Mouse (Mus musculus) heart, embryonic 13.5 days (tissue): ENCODE measurements around the gene Fbxw2. TPM values are rescaled to one million over a fixed set of nuclear protein-coding genes. Genes with fewer than 3 reads are reported as not detected.
"Not testable (repeated sequence)": the region's sequence is repeated elsewhere in the genome, so short reads cannot be mapped to it uniquely, and the experiment has no call there.

Experiments used
- ATAC-seq: fragments of 200-750 bp; cut with Nextera tagmentation; 2 replicates; pipeline ENCODE4 v1.8.0; 2017; ENCODE audit warnings: moderate TSS enrichment; ENCODE audit not compliant: insufficient number of reproducible peaks, low FRiP score, low TSS enrichment; ENCODE audit errors: extremely low read depth
- H3K27ac ChIP-seq: fragments of 300-500 bp; sonication (generic); replicated peaks from 2 replicates; pipeline ENCODE4 v1.5.1; 2015; ENCODE audit warnings: moderate library complexity, mild to moderate bottlenecking, inconsistent platforms
- H3K27me3 ChIP-seq: fragments of 300-500 bp; sonication (generic); replicated peaks from 2 replicates; pipeline ENCODE4 v1.6.1; 2015; ENCODE audit warnings: mild to moderate bottlenecking, inconsistent platforms
- H3K36me3 ChIP-seq: fragments of 300-500 bp; sonication (generic); 2 replicates; pipeline ENCODE4 v1.6.1; 2015; ENCODE audit warnings: mild to moderate bottlenecking, inconsistent platforms
- H3K4me1 ChIP-seq: fragments of 300-500 bp; sonication (generic); 2 replicates; pipeline ENCODE4 v1.6.1; 2015; ENCODE audit warnings: inconsistent platforms
- H3K4me2 ChIP-seq: fragments of 300-500 bp; sonication (generic); 2 replicates; pipeline ENCODE4 v1.6.1; 2015; ENCODE audit warnings: inconsistent platforms, mild to moderate bottlenecking, moderate library complexity
- H3K4me3 ChIP-seq: fragments of 300-500 bp; sonication (generic); 2 replicates; pipeline ENCODE4 v1.5.1; 2015; ENCODE audit warnings: moderate library complexity, mild to moderate bottlenecking, inconsistent platforms
- H3K9ac ChIP-seq: fragments of 300-500 bp; sonication (generic); 2 replicates; pipeline ENCODE4 v1.6.1; 2015; ENCODE audit warnings: inconsistent platforms, mild to moderate bottlenecking, moderate library complexity
- H3K9me3 ChIP-seq: fragments of 300-500 bp; sonication (generic); 2 replicates; pipeline ENCODE4 v1.6.1; 2016; ENCODE audit warnings: inconsistent platforms
- WGBS: fragments of 180-500 bp; shearing (Covaris S2); methylation state at CpG from one replicate; pipeline ENCODE4 v1.1.7; 2015; ENCODE audit warnings: mixed read lengths; 5-methylcytosine and 5-hydroxymethylcytosine counted together
- polyA plus RNA-seq: library from polyadenylated mRNA; unstranded; fragments of >200 nt; fragmentation: Nextera tagmentation; extraction: Ambion mirVana; gene quantifications from 2 replicates; pipeline ENCODE4 v1.2.1, GENCODE M21; 2015

Gene Fbxw2
- polyA plus RNA-seq, 1 experiment from 2014 or later: 55.0 TPM

GRCm38 (mm10) chr2:34799357-34800256 is 26.5 kb downstream of the Fbxw2 start, which contains the start of gene Rabepk:
TSS of gene Rabepk (minus strand) at chr2:34799912.
- H3K4me1 ChIP-seq: peaks cover 29% of the 10 kb centered on the region
- H3K9me3 ChIP-seq: no peaks in the 10 kb centered on the region
- WGBS: 4% methylated on average over 44 of the region's 44 CpGs
- H3K4me3 ChIP-seq: peak within 1 kb of the TSS; percentile 71
- H3K27ac ChIP-seq: peak within 1 kb of the TSS; percentile 77
- H3K27me3 ChIP-seq: no peaks in the 10 kb centered on the region
- H3K36me3 ChIP-seq: peaks cover 30% of the 10 kb centered on the region
- H3K4me2 ChIP-seq: peak within 1 kb of the TSS; percentile 85
- peak within 1 kb of the TSS; percentile 86 for H3K9ac ChIP-seq
- ATAC-seq: peak; percentile 75

- Histone ChIP-seq H3K27ac (no peak overlapping the region), H3K36me3 (peaks cover 38% of the 10 kb centered on the region), H3K4me3 (no peak overlapping the region), H3K9ac (no peak overlapping the region), H3K4me2 (no peak overlapping the region), H3K9me3 (0 out of 2 replicates have a peak, but pooled peaks cover 4% of the 10 kb centered on the region), H3K27me3 (no peaks in the 10 kb centered on the region), H3K4me1 (peaks cover 13% of the 10 kb centered on the region)
- 83% methylated on average over 7 of the region's 7 CpGs for WGBS
- ATAC-seq: no peak
Observed at GRCm38 (mm10) chr2:34795426-34795825, 30.7 kb downstream of the Fbxw2 start.

GRCm38 (mm10) chr2:34794511-34794910 is 31.6 kb downstream of the Fbxw2 start:
- peaks cover 8% of the 10 kb centered on the region; the same call in 1 of the 2 replicates for H3K4me1 ChIP-seq
- no peak overlapping the region for H3K9ac ChIP-seq
- H3K4me2 ChIP-seq: no peak overlapping the region
- no peak overlapping the region for H3K4me3 ChIP-seq
- ATAC-seq: no peak
- no peaks in the 10 kb centered on the region for H3K27me3 ChIP-seq
- WGBS: 81% methylated on average over 2 of the region's 2 CpGs
- H3K36me3 ChIP-seq: peaks cover 46% of the 10 kb centered on the region
- no peak overlapping the region for H3K27ac ChIP-seq
- 0 out of 2 replicates have a peak, but pooled peaks cover 4% of the 10 kb centered on the region for H3K9me3 ChIP-seq

GRCm38 (mm10) chr2:34792543-34792942 is 33.6 kb downstream of the Fbxw2 start:
- 85% methylated on average over 2 of the region's 2 CpGs for WGBS
- not testable (repeated sequence) for H3K4me1 ChIP-seq, H3K4me3 ChIP-seq, H3K4me2 ChIP-seq, H3K9me3 ChIP-seq, H3K27me3 ChIP-seq, H3K27ac ChIP-seq, ATAC-seq, H3K9ac ChIP-seq
- peaks cover 46% of the 10 kb centered on the region for H3K36me3 ChIP-seq

- H3K27ac ChIP-seq: no peak overlapping the region
- H3K9ac ChIP-seq: no peak overlapping the region
- H3K4me3 ChIP-seq: no peak overlapping the region
- H3K27me3 ChIP-seq: no peaks in the 10 kb centered on the region
- 0 out of 2 replicates have a peak, but pooled peaks cover 4% of the 10 kb centered on the region for H3K9me3 ChIP-seq
- ATAC-seq: no peak
- no peak overlapping the region for H3K4me2 ChIP-seq
- WGBS: 86% methylated on average over 8 of the region's 8 CpGs
- H3K4me1 ChIP-seq: peaks cover 6% of the 10 kb centered on the region; the same call in 1 of the 2 replicates
- H3K36me3 ChIP-seq: peaks cover 42% of the 10 kb centered on the region
Observed at GRCm38 (mm10) chr2:34790282-34790681, 35.8 kb downstream of the Fbxw2 start.

- H3K4me2 ChIP-seq: no peak overlapping the region
- H3K9ac ChIP-seq: no peak overlapping the region
- H3K27me3 ChIP-seq: no peaks in the 10 kb centered on the region
- peak overlapping the region; percentile 82; the same call in 1 of the 2 replicates for H3K27ac ChIP-seq
- H3K36me3 ChIP-seq: peaks cover 63% of the 10 kb centered on the region
- H3K9me3 ChIP-seq: no peaks in the 10 kb centered on the region
- ATAC-seq: no peak
- 81% methylated on average over 2 of the region's 2 CpGs for WGBS
- H3K4me1 ChIP-seq: peaks cover 19% of the 10 kb centered on the region
- no peak overlapping the region for H3K4me3 ChIP-seq
Observed at GRCm38 (mm10) chr2:34784085-34784484, 42.0 kb downstream of the Fbxw2 start.

- Histone ChIP-seq H3K9ac (peak overlapping the region; percentile 52; the same call in 1 of the 2 replicates), H3K4me3 (no peak overlapping the region), H3K27me3 (no peaks in the 10 kb centered on the region), H3K4me1 (peaks cover 15% of the 10 kb centered on the region), H3K4me2 (peak overlapping the region; percentile 45), H3K27ac (peak overlapping the region; percentile 82), H3K9me3 (no peaks in the 10 kb centered on the region), H3K36me3 (peaks cover 71% of the 10 kb centered on the region)
- WGBS: 44% methylated on average over 14 of the region's 14 CpGs
- peak; percentile 83 for ATAC-seq
Observed at GRCm38 (mm10) chr2:34783064-34784020, 42.8 kb downstream of the Fbxw2 start.

- Histone ChIP-seq H3K4me2 (peak overlapping the region; percentile 82), H3K9me3 (no peaks in the 10 kb centered on the region)
- 61% methylated on average over 1 of the region's 1 CpGs for WGBS
Observed at GRCm38 (mm10) chr2:34777237-34777868, 48.8 kb downstream of the Fbxw2 start.

GRCm38 (mm10) chr2:34774493-34774892 is 51.6 kb downstream of the Fbxw2 start:
- WGBS: 70% methylated on average over 6 of the region's 6 CpGs
- Histone ChIP-seq H3K36me3 (peaks cover 70% of the 10 kb centered on the region), H3K4me1 (peaks cover 61% of the 10 kb centered on the region)

More at GRCm38 (mm10) chr2:34777237-34777868, 48.8 kb downstream of the Fbxw2 start:
- Histone ChIP-seq H3K4me1 (peaks cover 50% of the 10 kb centered on the region), H3K9ac (no peak overlapping the region), H3K27me3 (no peaks in the 10 kb centered on the region), H3K4me3 (peak overlapping the region; percentile 9), H3K27ac (no peak overlapping the region), H3K36me3 (peaks cover 94% of the 10 kb centered on the region)
- ATAC-seq: no peak

GRCm38 (mm10) chr2:34773673-34774072 is 52.4 kb downstream of the Fbxw2 start:
- Histone ChIP-seq H3K27ac (no peak overlapping the region), H3K27me3 (no peaks in the 10 kb centered on the region), H3K4me1 (peaks cover 61% of the 10 kb centered on the region), H3K4me3 (peak overlapping the region; percentile 99), H3K4me2 (peak overlapping the region; percentile 82), H3K9ac (peak overlapping the region; percentile 100), H3K36me3 (peaks cover 62% of the 10 kb centered on the region), H3K9me3 (no peaks in the 10 kb centered on the region)
- 74% methylated on average over 4 of the region's 4 CpGs for WGBS
- no peak for ATAC-seq

More at GRCm38 (mm10) chr2:34774493-34774892, 51.6 kb downstream of the Fbxw2 start:
- Histone ChIP-seq H3K27ac (no peak overlapping the region), H3K9ac (peak overlapping the region; percentile 100), H3K27me3 (no peaks in the 10 kb centered on the region), H3K4me3 (peak overlapping the region; percentile 99), H3K4me2 (peak overlapping the region; percentile 82), H3K9me3 (no peaks in the 10 kb centered on the region)
- ATAC-seq: no peak
